Mouse (Mus musculus): ENCODE measurements around the gene Tenm4. TPM values are rescaled to one million over a fixed set of nuclear protein-coding genes. Genes with fewer than 3 reads are reported as not detected.

Tenm4 gene
- polyA plus RNA-seq, 1 experiment from 2014 or later, result 36.3 TPM

DNA sequence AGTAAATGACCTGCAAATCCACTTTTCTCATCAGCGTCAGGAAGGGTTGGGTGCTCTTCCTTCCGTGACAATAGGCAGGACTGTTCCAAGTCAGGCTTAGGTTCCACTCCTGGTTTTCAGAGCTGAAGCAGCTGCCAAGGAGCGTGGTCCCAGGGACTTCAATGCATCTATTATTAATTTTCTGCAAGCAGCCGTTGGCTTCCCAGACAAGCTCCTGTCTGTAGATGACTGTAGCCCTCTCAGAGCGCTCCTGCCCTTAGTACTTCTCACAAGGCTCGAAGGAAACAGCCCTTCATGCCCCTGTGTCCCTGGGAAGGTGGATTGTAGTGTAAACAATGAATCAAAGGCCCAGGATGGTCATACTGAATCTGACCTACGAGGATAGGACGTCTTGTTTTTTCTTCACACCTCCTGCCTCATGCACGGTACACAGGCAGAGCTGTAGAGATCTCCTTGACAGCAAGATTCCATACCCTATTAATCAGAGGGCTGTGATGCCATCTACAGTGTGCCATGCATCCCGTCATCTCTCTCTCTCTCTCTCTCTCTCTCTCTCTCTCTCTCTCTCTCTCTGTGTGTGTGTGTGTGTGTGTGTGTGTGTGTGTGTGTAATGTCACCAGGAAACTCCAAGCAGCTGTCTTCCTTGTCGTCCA is 331.4 kb downstream of the Tenm4 start:
- no peak overlapping the region for H3K9ac ChIP-seq
- WGBS, result 45% methylated on average over 11 of the region's 11 CpGs
- no peak overlapping the region for H3K27ac ChIP-seq
- H3K27me3 ChIP-seq, result no peaks in the 10 kb centered on the region
- H3K4me2 ChIP-seq, result no peak overlapping the region
- no peak overlapping the region for H3K4me3 ChIP-seq
- H3K4me1 ChIP-seq, result peaks cover 10% of the 10 kb centered on the region
- ATAC-seq (ENCODE audit: insufficient number of reproducible peaks, low FRiP score, low TSS enrichment, low read depth), result no peak
- no peaks in the 10 kb centered on the region for H3K9me3 ChIP-seq
- H3K36me3 ChIP-seq, result no peaks in the 10 kb centered on the region

GRCm38 (mm10) chr7:96505538-96505937 is 334.5 kb downstream of the Tenm4 start:
- ATAC-seq (ENCODE audit: insufficient number of reproducible peaks, low FRiP score, low TSS enrichment, low read depth), result no peak
- Histone ChIP-seq H3K27ac (no peak overlapping the region), H3K36me3 (no peaks in the 10 kb centered on the region), H3K4me1 (peaks cover 13% of the 10 kb centered on the region), H3K4me3 (no peak overlapping the region), H3K4me2 (no peak overlapping the region), H3K9ac (no peak overlapping the region), H3K27me3 (no peaks in the 10 kb centered on the region), H3K9me3 (no peaks in the 10 kb centered on the region)
- WGBS, result 55% methylated on average over 6 of the region's 6 CpGs

DNA sequence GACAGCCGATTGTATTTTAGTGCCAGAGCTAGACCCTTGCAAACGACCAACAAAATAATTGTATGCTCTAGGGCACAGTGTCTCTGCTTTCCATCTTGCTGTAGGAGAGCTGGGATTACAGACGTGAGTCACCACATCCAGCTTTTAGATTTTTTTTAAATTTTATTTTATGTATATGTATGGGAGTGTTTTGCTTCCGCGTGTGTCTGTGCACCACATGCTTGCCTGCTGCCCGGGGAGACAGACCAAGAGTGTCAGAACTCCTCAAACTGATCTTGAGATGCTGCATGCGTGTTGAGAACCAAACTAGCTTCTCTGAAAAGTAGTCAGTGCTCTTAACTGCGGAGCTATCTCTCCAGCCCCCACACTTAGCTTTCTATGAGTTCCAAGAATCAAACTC is 336.0 kb downstream of the Tenm4 start:
- Histone ChIP-seq H3K9ac (no peak overlapping the region), H3K4me2 (no peak overlapping the region), H3K4me3 (no peak overlapping the region), H3K9me3 (no peaks in the 10 kb centered on the region), H3K27me3 (no peaks in the 10 kb centered on the region), H3K4me1 (peaks cover 27% of the 10 kb centered on the region), H3K36me3 (no peaks in the 10 kb centered on the region), H3K27ac (no peak overlapping the region)
- WGBS, result 67% methylated on average over 8 of the region's 8 CpGs
- no peak for ATAC-seq (ENCODE audit: insufficient number of reproducible peaks, low FRiP score, low TSS enrichment, low read depth)

DNA sequence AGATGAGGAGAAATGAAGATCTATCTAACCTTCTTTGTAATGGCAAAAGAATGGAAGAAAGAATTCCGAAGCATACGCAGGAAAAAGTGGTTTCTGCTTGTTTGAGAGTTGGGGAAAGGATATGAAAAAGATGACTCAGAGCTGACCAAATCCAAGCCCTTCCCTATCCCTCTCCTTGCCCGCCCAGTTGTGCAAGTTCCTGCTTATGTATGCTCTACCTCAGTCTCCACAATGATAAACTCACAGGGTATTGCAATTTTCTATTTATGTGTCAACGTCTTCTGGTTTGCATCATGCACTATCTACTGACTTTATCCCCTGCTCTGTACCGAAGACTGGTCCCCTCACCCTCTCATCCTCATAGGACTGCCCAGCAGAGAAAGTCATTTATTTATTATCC is 339.4 kb downstream of the Tenm4 start:
- H3K9ac ChIP-seq, result no peak overlapping the region
- no peak overlapping the region for H3K27ac ChIP-seq
- H3K4me3 ChIP-seq, result no peak overlapping the region
- ATAC-seq (ENCODE audit: insufficient number of reproducible peaks, low FRiP score, low TSS enrichment, low read depth), result no peak
- no peaks in the 10 kb centered on the region for H3K27me3 ChIP-seq
- WGBS, result 67% methylated on average over 5 of the region's 5 CpGs
- H3K4me1 ChIP-seq, result peaks cover 24% of the 10 kb centered on the region
- no peak overlapping the region for H3K4me2 ChIP-seq
- H3K9me3 ChIP-seq, result no peaks in the 10 kb centered on the region
- H3K36me3 ChIP-seq, result no peaks in the 10 kb centered on the region

DNA sequence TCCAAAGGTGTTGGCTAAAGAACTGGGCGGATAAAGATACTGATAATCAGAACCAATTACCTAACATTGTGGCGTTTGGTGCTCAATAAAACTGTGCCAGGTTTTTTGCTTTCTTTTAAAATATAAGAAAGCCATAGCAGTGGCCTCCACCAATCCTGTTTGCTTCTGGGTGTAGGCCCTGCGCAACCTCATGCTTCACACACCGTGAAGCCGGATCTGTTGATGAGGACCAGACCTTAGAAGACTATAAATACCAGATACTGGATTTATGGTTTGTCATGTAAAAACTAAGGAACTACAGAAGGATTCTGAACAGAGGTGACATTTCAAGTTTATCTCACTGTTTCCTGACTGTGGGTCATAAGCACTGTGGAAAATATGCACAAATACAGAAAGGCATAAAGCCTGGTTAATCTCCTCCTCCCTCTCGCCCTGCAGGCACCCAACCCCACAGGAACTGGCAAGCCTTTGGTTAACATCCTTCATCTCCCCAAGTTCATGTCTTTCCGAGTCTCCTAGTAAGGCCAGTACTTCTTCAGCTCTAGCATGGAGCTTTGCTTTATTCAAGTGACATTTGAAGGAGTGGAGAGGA is 340.1 kb downstream of the Tenm4 start:
- Histone ChIP-seq H3K27me3 (no peaks in the 10 kb centered on the region), H3K9me3 (no peaks in the 10 kb centered on the region), H3K4me2 (no peak overlapping the region), H3K9ac (no peak overlapping the region), H3K36me3 (no peaks in the 10 kb centered on the region), H3K4me3 (no peak overlapping the region), H3K27ac (0 out of 2 replicates have a peak overlapping the region, but pooled peaks have one; percentile 51), H3K4me1 (peaks cover 24% of the 10 kb centered on the region)
- no peak for ATAC-seq (ENCODE audit: insufficient number of reproducible peaks, low FRiP score, low TSS enrichment, low read depth)
- 37% methylated on average over 7 of the region's 7 CpGs for WGBS

GRCm38 (mm10) chr7:96511953-96512511 is 341.0 kb downstream of the Tenm4 start:
- H3K4me1 ChIP-seq, result peaks cover 24% of the 10 kb centered on the region
- no peak for ATAC-seq (ENCODE audit: insufficient number of reproducible peaks, low FRiP score, low TSS enrichment, low read depth)
- no peaks in the 10 kb centered on the region for H3K36me3 ChIP-seq
- no peaks in the 10 kb centered on the region for H3K27me3 ChIP-seq
- no peaks in the 10 kb centered on the region for H3K9me3 ChIP-seq
- H3K9ac ChIP-seq, result no peak overlapping the region
- peak overlapping the region; percentile 7; the same call in 1 of the 2 replicates for H3K4me2 ChIP-seq
- peak overlapping the region; percentile 51; the same call in 1 of the 2 replicates for H3K27ac ChIP-seq
- 42% methylated on average over 14 of the region's 14 CpGs for WGBS
- H3K4me3 ChIP-seq, result no peak overlapping the region

GRCm38 (mm10) chr7:96519216-96519615 is 348.2 kb downstream of the Tenm4 start:
- H3K9me3 ChIP-seq, result no peaks in the 10 kb centered on the region
- H3K4me3 ChIP-seq, result no peak overlapping the region
- H3K27ac ChIP-seq, result no peak overlapping the region
- H3K4me2 ChIP-seq, result no peak overlapping the region
- H3K9ac ChIP-seq, result no peak overlapping the region
- ATAC-seq (ENCODE audit: insufficient number of reproducible peaks, low FRiP score, low TSS enrichment, low read depth), result no peak
- H3K4me1 ChIP-seq, result peaks cover 22% of the 10 kb centered on the region
- 0% methylated on average over 2 of the region's 2 CpGs for WGBS
- H3K27me3 ChIP-seq, result no peaks in the 10 kb centered on the region
- H3K36me3 ChIP-seq, result no peaks in the 10 kb centered on the region

DNA sequence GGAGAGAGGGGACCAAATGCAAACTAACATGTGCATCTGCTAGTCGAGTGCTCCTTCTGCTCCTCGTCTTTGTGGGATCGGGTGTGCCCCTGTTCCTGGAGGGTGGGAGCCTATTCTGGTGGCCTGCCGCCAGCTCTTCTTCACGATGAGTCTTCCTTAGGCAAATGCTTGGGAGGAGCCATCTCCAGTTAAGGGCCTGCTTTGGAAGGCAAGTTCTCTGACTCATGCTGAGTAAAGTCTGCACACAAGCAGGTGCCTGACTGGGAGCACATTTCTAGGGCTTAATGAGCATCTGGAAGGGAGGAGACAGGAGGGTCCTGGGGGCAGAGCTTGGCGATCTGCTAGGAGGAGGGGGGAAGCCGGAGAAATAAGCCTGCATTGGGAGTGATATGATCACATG is 350.9 kb downstream of the Tenm4 start:
- H3K4me2 ChIP-seq, result no peak overlapping the region
- no peak overlapping the region for H3K9ac ChIP-seq
- peaks cover 29% of the 10 kb centered on the region for H3K4me1 ChIP-seq
- no peaks in the 10 kb centered on the region for H3K27me3 ChIP-seq
- peak overlapping the region; percentile 34; the same call in 1 of the 2 replicates for H3K27ac ChIP-seq
- 19% methylated on average over 7 of the region's 7 CpGs for WGBS
- ATAC-seq (ENCODE audit: insufficient number of reproducible peaks, low FRiP score, low TSS enrichment, low read depth), result no peak
- H3K4me3 ChIP-seq, result no peak overlapping the region
- H3K9me3 ChIP-seq, result no peaks in the 10 kb centered on the region
- H3K36me3 ChIP-seq, result no peaks in the 10 kb centered on the region

DNA sequence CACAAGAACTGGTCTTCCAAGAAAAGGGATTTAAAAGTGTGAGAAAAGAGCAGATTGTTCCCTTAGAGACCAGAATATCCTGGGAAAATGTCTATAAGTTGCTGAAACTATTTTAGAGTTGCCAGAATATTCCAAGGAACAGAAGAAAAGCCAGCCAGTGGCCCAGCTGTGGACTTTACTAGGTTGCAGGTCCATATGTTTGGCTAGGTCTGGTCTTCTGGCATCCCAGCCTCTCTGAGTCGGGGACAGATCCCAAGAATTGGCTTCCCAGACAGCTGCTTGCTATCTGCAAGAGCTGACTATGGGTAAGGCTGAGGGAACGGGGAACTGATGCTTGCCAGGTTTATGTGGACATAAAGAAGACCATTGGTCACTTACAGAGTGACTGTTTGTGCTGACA is 352.6 kb downstream of the Tenm4 start:
- H3K9ac ChIP-seq, result no peak overlapping the region
- no peaks in the 10 kb centered on the region for H3K27me3 ChIP-seq
- H3K27ac ChIP-seq, result no peak overlapping the region
- no peaks in the 10 kb centered on the region for H3K36me3 ChIP-seq
- no peak overlapping the region for H3K4me3 ChIP-seq
- no peaks in the 10 kb centered on the region for H3K9me3 ChIP-seq
- WGBS, result 42% methylated on average over 2 of the region's 2 CpGs
- ATAC-seq (ENCODE audit: insufficient number of reproducible peaks, low FRiP score, low TSS enrichment, low read depth), result peak; percentile 36; the same call in 1 of the 2 replicates
- H3K4me1 ChIP-seq, result peaks cover 29% of the 10 kb centered on the region
- H3K4me2 ChIP-seq, result no peak overlapping the region

GRCm38 (mm10) chr7:96524486-96525205 is 353.6 kb downstream of the Tenm4 start:
- no peak overlapping the region for H3K9ac ChIP-seq
- WGBS, result 54% methylated on average over 8 of the region's 8 CpGs
- H3K9me3 ChIP-seq, result no peaks in the 10 kb centered on the region
- no peaks in the 10 kb centered on the region for H3K36me3 ChIP-seq
- H3K27me3 ChIP-seq, result no peaks in the 10 kb centered on the region
- H3K4me3 ChIP-seq, result no peak overlapping the region
- peaks cover 29% of the 10 kb centered on the region for H3K4me1 ChIP-seq
- ATAC-seq (ENCODE audit: insufficient number of reproducible peaks, low FRiP score, low TSS enrichment, low read depth), result no peak
- H3K4me2 ChIP-seq, result no peak overlapping the region
- no peak overlapping the region for H3K27ac ChIP-seq

DNA sequence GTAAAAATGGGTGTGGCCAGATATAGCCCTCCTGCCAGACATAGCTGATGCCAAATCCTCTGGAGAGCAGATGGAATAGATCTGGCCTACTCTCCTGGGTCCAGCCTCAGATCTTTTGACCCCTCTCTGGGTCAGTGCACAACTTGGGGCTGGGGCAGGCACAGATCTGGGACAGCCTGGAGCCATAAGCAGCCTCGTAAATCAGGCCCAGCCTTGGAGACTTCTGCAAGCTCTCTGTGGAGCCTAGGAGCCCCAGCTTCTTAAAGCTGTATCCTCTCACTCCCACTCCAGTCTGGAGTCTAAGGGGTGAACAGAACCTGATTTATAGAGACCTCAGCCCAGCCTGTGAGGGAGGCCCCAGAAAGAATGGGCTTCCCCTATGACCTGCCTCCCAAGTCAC is 354.3 kb downstream of the Tenm4 start:
- WGBS, result 45% methylated on average over 1 of the region's 1 CpGs
- no peaks in the 10 kb centered on the region for H3K36me3 ChIP-seq
- H3K4me1 ChIP-seq, result peaks cover 29% of the 10 kb centered on the region
- H3K9ac ChIP-seq, result no peak overlapping the region
- H3K27ac ChIP-seq, result no peak overlapping the region
- ATAC-seq (ENCODE audit: insufficient number of reproducible peaks, low FRiP score, low TSS enrichment, low read depth), result peak; percentile 56; the same call in 1 of the 2 replicates
- no peak overlapping the region for H3K4me2 ChIP-seq
- no peaks in the 10 kb centered on the region for H3K27me3 ChIP-seq
- H3K4me3 ChIP-seq, result no peak overlapping the region
- no peaks in the 10 kb centered on the region for H3K9me3 ChIP-seq
